Mouse (Mus musculus): ENCODE results near the gene Ncln. TPM values are rescaled to one million over a fixed set of nuclear protein-coding genes. Genes with fewer than 3 reads are reported as not detected.

Ncln gene
- polyA plus RNA-seq, 1 experiment from 2014 or later: 93.5 TPM

DNA sequence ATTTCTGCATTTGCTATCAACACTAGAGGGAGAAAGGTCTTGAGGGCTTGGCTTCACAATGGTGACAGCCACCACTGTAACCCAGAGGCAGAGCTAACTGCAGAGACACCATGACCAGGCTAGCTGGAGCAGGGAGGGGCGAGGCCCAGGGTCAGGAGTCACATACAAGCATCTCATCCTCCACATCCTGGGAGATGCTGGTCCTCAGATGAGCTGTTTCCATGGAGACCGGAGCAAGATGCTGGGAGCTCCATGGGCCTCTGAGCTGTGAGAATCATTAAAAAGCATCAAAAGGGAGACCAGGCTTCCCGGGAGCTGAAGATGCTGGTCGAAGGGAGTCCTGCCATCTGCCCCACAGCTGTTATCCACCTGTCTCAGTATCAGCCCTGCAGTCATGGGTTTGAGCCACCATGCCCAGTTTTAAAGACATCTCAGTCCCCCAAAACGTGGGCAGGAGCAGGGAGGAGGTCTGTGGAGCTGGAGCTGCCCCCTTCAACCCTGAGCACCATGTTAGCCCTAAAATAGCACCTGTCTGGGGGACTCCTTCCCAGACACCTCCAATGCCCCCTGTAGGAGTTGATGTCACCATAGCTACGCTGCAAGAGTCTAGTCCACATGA lies 11.6 kb downstream of the Ncln start:
- Histone ChIP-seq H3K4me1 (peaks cover 10% of the 10 kb centered on the region; the same call in 1 of the 2 replicates), H3K4me3 (replicated peaks) (no peak overlapping the region), H3K9ac (no peak overlapping the region), H3K4me2 (no peak overlapping the region), H3K9me3 (replicated peaks) (no peaks in the 10 kb centered on the region), H3K27me3 (peaks cover 32% of the 10 kb centered on the region), H3K36me3 (peaks cover 34% of the 10 kb centered on the region), H3K27ac (no peak overlapping the region)
- ATAC-seq (replicated peaks; ENCODE audit: low FRiP score): no peak
- 54% methylated on average over 6 of the region's 6 CpGs for WGBS

DNA sequence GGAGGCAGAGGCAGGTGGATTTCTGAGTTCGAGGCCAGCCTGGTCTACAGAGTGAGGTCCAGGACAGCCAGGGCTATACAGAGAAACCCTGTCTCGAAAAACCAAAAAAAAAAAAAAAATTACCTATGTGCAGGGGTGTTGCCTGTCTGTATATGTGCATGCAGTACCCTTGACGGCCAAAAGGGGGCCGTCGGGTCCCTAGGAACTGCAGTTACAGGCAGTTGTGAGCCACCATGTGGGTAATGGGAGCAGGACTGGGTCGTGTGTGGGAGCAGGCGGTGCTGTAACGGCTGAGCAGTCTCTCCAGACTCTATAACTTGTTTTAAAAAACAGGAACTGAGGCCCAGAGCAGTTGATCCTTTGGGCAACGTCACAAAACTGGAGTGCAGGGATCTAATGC lies 12.2 kb downstream of the Ncln start:
- H3K4me3 ChIP-seq (replicated peaks): no peak overlapping the region

DNA sequence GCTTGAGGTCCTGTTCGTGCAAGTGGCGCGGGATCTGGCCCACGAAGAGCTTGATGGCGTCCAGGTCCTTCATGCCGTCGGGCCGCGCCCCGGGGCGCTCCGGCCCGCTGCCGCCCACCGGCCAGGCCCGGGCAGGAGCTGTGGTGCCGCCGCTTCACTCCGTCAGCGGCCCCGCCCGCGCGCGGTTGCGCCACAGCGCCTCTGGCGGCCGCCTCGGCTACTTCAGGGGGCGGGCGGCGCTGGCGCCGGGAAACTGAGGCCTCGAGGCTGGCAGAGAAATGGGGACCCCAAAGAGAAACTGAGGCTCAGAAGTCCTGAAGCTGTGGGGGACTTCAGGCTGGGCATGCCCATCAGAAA lies 13.7 kb downstream of the Ncln start, which contains the start of gene Celf5:
Celf5 (minus strand) TSS at position 177 of the 357 bp plus-strand sequence.
- Histone ChIP-seq H3K4me2 (peak within 1 kb of the TSS; percentile 88), H3K27me3 (peaks cover 40% of the 10 kb centered on the region), H3K9ac (peak within 1 kb of the TSS; percentile 38; the same call in 1 of the 2 replicates), H3K4me3 (replicated peaks) (peak within 1 kb of the TSS; percentile 49), H3K36me3 (peaks cover 14% of the 10 kb centered on the region), H3K4me1 (peaks cover 11% of the 10 kb centered on the region; the same call in 1 of the 2 replicates), H3K9me3 (replicated peaks) (no peaks in the 10 kb centered on the region), H3K27ac (no peak within 1 kb of the TSS)
- ATAC-seq (replicated peaks; ENCODE audit: low FRiP score): 0 out of 2 replicates have a peak, but pooled peaks have one; percentile 34
- WGBS: 0% methylated on average over 36 of the region's 36 CpGs

More for the DNA sequence above, 12.2 kb downstream of the Ncln start:
- Histone ChIP-seq H3K36me3 (peaks cover 28% of the 10 kb centered on the region), H3K9me3 (replicated peaks) (no peaks in the 10 kb centered on the region), H3K4me1 (peaks cover 10% of the 10 kb centered on the region; the same call in 1 of the 2 replicates), H3K27ac (no peak overlapping the region), H3K27me3 (peaks cover 32% of the 10 kb centered on the region), H3K9ac (no peak overlapping the region), H3K4me2 (no peak overlapping the region)
- ATAC-seq (replicated peaks; ENCODE audit: low FRiP score): no peak
- 23% methylated on average over 9 of the region's 9 CpGs for WGBS

GRCm38 (mm10) chr10:81481605-81482532 lies 14.3 kb downstream of the Ncln start:
- H3K9ac ChIP-seq: peak overlapping the region; percentile 38; the same call in 1 of the 2 replicates
- peak overlapping the region; percentile 49 for H3K4me3 ChIP-seq (replicated peaks)
- no peaks in the 10 kb centered on the region for H3K9me3 ChIP-seq (replicated peaks)
- 3% methylated on average over 35 of the region's 35 CpGs for WGBS
- H3K4me2 ChIP-seq: peak overlapping the region; percentile 88
- ATAC-seq (replicated peaks; ENCODE audit: low FRiP score): no peak
- peaks cover 47% of the 10 kb centered on the region for H3K27me3 ChIP-seq
- H3K27ac ChIP-seq: no peak overlapping the region
- peaks cover 7% of the 10 kb centered on the region for H3K36me3 ChIP-seq
- peaks cover 14% of the 10 kb centered on the region for H3K4me1 ChIP-seq

DNA sequence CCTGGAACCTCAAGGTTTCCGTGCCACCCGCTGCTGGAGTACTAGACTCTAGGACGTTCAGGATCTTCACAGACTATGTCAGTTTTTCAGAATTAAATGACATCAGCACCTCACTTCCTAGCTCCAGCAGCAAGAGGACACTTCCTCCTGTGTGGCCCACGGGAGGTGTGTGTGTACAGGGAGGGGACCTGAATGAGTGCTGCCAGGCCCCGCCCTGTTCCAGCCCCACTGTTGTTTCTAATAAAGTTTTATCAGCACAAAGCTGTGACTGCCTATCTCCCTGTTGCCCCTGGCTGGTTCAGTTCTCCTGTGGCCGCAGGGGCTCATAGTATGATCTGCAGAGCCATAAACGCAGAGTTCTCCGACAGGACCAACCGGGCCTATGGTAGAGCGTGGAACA lies 21.7 kb downstream of the Ncln start:
- ATAC-seq (replicated peaks; ENCODE audit: low FRiP score): no peak
- WGBS: 81% methylated on average over 10 of the region's 10 CpGs
- Histone ChIP-seq H3K36me3 (no peaks in the 10 kb centered on the region), H3K4me3 (replicated peaks) (no peak overlapping the region), H3K4me2 (no peak overlapping the region), H3K27ac (no peak overlapping the region), H3K9ac (no peak overlapping the region), H3K4me1 (peaks cover 9% of the 10 kb centered on the region), H3K27me3 (peaks cover 80% of the 10 kb centered on the region), H3K9me3 (replicated peaks) (no peaks in the 10 kb centered on the region)

DNA sequence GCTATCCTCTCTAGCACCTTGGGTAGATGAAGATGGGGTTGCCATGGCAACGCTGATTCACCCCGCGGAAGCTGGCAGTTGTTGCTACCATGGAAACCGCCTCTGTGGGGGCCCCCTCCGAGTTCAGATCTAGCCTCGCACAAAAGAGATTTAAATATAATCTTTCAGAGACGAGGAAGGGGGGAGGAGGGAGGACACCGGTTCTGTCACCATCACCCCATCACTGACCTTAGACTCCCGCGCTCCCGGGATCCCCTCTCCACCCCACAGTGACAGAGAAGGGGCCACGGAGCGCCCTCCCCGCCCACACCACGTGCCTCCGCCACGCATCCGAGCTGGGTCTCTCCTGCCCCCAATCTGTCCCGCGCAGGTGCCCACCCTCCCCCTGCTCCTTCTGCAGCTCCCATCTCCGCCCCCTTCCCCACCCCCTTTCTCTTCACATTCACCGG lies 23.2 kb downstream of the Ncln start:
- no peak overlapping the region for H3K9ac ChIP-seq
- no peak overlapping the region for H3K27ac ChIP-seq
- no peak for ATAC-seq (replicated peaks; ENCODE audit: low FRiP score)
- H3K4me1 ChIP-seq: peaks cover 9% of the 10 kb centered on the region
- peaks cover 88% of the 10 kb centered on the region for H3K27me3 ChIP-seq
- no peaks in the 10 kb centered on the region for H3K36me3 ChIP-seq
- H3K4me3 ChIP-seq (replicated peaks): no peak overlapping the region
- H3K9me3 ChIP-seq (replicated peaks): no peaks in the 10 kb centered on the region
- WGBS: 1% methylated on average over 22 of the region's 22 CpGs
- no peak overlapping the region for H3K4me2 ChIP-seq

DNA sequence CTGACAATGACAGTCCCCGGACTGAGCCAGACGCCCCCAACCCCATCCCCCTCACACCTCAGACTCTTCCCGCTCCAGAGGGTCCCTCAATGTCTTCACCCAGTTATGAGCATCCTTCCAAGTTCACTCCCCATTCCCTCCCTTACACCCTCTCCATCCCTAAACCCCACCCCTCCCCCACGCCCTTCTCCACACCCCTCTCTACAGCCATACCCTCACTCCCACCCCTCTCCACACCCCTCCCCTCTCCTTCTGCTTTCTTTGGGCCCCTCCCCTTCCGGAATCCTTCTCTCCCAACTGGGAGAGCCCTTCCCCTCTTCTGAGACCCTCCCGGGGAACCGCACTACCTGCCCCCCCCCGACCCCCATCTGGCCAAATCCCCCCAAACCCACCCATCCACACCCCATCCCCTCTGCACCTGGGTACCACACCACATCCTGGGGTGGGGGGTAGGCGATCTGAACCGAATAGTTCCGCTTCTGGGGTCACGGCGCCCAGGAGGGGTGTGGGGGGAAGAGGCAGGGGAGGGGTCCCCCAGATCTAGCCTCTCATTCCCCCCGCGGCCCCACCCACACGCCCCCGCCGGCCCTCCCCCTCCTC lies 23.7 kb downstream of the Ncln start:
- Histone ChIP-seq H3K9ac (no peak overlapping the region), H3K27me3 (peaks cover 87% of the 10 kb centered on the region)
- 6% methylated on average over 18 of the region's 18 CpGs for WGBS

DNA sequence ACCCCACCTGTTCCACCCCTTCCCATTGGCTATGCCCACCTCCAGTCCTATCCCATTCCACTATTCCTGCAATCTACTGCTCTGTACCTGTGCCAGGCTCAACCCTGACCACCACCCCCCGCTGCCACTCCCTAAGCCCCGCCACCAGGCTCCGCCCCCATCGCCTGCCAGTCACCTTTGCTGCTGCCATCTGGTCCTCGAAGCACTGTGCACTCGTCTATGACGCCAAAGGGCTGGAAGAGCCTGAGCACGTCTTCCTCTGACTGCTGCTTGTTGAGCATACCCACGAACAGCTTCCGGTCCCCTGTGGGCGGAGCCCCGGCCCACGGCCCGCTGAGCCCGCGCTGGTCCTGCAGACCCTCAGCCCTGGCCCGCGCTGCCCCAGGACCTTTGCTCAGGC lies 25.7 kb downstream of the Ncln start:
- Histone ChIP-seq H3K4me1 (peaks cover 5% of the 10 kb centered on the region; the same call in 1 of the 2 replicates), H3K4me2 (no peak overlapping the region), H3K27me3 (peaks cover 89% of the 10 kb centered on the region), H3K9me3 (replicated peaks) (no peaks in the 10 kb centered on the region), H3K27ac (no peak overlapping the region), H3K4me3 (replicated peaks) (no peak overlapping the region), H3K9ac (no peak overlapping the region), H3K36me3 (no peaks in the 10 kb centered on the region)
- ATAC-seq (replicated peaks; ENCODE audit: low FRiP score): no peak
- 45% methylated on average over 18 of the region's 18 CpGs for WGBS

More for the DNA sequence above, 23.7 kb downstream of the Ncln start:
- peaks cover 8% of the 10 kb centered on the region for H3K4me1 ChIP-seq
- H3K4me3 ChIP-seq (replicated peaks): no peak overlapping the region
- no peak overlapping the region for H3K27ac ChIP-seq
- no peaks in the 10 kb centered on the region for H3K9me3 ChIP-seq (replicated peaks)
- H3K4me2 ChIP-seq: no peak overlapping the region
- ATAC-seq (replicated peaks; ENCODE audit: low FRiP score): no peak
- H3K36me3 ChIP-seq: no peaks in the 10 kb centered on the region

DNA sequence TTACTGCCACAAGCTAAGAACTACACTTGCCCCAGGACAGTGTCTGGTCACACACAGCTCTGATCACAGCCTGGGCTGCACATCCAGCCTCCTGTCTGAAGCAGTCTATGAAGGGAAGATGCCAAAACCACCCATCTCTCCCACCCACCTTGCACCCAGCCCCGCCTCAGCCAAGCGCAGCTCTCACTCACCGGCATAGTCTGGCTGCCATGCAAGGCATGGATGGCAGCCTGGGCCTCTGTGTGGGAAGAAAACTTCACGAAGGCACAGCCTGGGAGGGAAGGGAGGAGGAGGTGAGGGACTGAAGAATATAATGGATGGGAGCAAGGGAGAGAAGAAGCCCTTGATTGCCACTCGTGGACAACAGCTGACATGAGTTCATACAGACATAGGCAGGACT lies 26.9 kb downstream of the Ncln start:
- H3K4me2 ChIP-seq: no peak overlapping the region
- no peak for ATAC-seq (replicated peaks; ENCODE audit: low FRiP score)
- H3K4me3 ChIP-seq (replicated peaks): no peak overlapping the region
- no peaks in the 10 kb centered on the region for H3K9me3 ChIP-seq (replicated peaks)
- peaks cover 16% of the 10 kb centered on the region for H3K4me1 ChIP-seq
- H3K27ac ChIP-seq: no peak overlapping the region
- 83% methylated on average over 5 of the region's 5 CpGs for WGBS
- H3K36me3 ChIP-seq: no peaks in the 10 kb centered on the region
- peaks cover 89% of the 10 kb centered on the region for H3K27me3 ChIP-seq
- no peak overlapping the region for H3K9ac ChIP-seq

- Histone ChIP-seq H3K9ac (no peak overlapping the region), H3K4me1 (peaks cover 16% of the 10 kb centered on the region), H3K4me3 (replicated peaks) (no peak overlapping the region), H3K4me2 (no peak overlapping the region), H3K27ac (no peak overlapping the region), H3K27me3 (peaks cover 89% of the 10 kb centered on the region), H3K9me3 (replicated peaks) (no peaks in the 10 kb centered on the region), H3K36me3 (no peaks in the 10 kb centered on the region)
- WGBS: 83% methylated on average over 16 of the region's 16 CpGs
- ATAC-seq (replicated peaks; ENCODE audit: low FRiP score): no peak
These were observed 28.4 kb downstream of the Ncln start for GRCm38 (mm10) chr10:81467670-81468235.

DNA sequence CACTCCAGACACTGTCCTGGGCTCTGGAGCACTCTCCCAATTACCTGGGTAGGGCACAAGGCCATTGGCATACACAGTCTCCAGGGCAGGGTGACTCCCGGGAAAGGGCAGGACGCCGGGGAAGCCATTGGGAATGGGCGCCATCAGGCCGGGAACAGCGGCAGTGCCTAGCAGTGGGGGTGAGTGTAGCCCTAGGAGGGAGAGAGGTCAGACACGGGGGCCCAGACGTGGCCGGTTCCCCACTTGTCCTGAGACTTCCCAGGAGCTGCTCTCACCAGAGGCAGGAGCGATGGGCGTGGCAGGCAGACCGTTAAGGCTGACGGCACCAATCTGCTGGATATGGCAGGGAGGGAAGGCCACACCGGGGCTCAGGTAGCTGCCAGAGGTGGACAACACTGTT lies 29.3 kb downstream of the Ncln start:
- no peak for ATAC-seq (replicated peaks; ENCODE audit: low FRiP score)
- Histone ChIP-seq H3K36me3 (no peaks in the 10 kb centered on the region), H3K4me3 (replicated peaks) (no peak overlapping the region), H3K27me3 (peaks cover 89% of the 10 kb centered on the region), H3K9me3 (replicated peaks) (no peaks in the 10 kb centered on the region), H3K4me2 (no peak overlapping the region), H3K27ac (no peak overlapping the region), H3K4me1 (peaks cover 19% of the 10 kb centered on the region), H3K9ac (no peak overlapping the region)
- 54% methylated on average over 14 of the region's 14 CpGs for WGBS
